Mouse (Mus musculus): ENCODE measurements at regions not wholly inside any gene's neighbourhood (a gene's known extent, or its start where the extent isn't known, plus 50 kb on each side); places are given as distances from the start of the nearest gene placed in this dataset.

GRCm38 (mm10) chr16:78015401-78015800 is 285.9 kb upstream of the Cxadr start:
- Histone ChIP-seq H3K4me3 (ENCODE audit: control insufficient read depth in 1 of 2, insufficient read depth in 1 of 2, low read depth in 2 of 2, low read length in 2 of 2) (no peak overlapping the region), H3K79me2 (ENCODE audit: control insufficient read depth, insufficient read depth, low read length, poor library complexity) (no peaks in the 10 kb centered on the region), H3K36me3 (ENCODE audit: control insufficient read depth in 1 of 2, insufficient read depth in 2 of 2, low read length in 2 of 2) (no peaks in the 10 kb centered on the region), H3K27ac (ENCODE audit: control insufficient read depth, low read depth, low read length) (no peak overlapping the region), H3K4me1 (ENCODE audit: control insufficient read depth in 1 of 2, insufficient read depth in 2 of 2, low read length in 2 of 2) (no peaks in the 10 kb centered on the region), H3K9ac (ENCODE audit: control insufficient read depth, low read depth, low read length, poor library complexity, severe bottlenecking) (no peak overlapping the region), H3K9me3 (replicated peaks; ENCODE audit: insufficient read depth, low read length) (no peaks in the 10 kb centered on the region), H3K27me3 (ENCODE audit: control insufficient read depth in 1 of 2, insufficient read depth in 2 of 2, low read length in 2 of 2) (no peaks in the 10 kb centered on the region)
- TF ChIP-seq MAFK (IDR thresholded peaks at IDR 0.05; ENCODE audit: borderline replicate concordance, low read depth, low read length) = no peak
- no peak for TF ChIP-seq POLR2A (IDR thresholded peaks at IDR 0.05; ENCODE audit: control insufficient read depth in 1 of 2, insufficient read depth in 1 of 2, low read depth in 1 of 2, low read length in 2 of 2, poor library complexity in 1 of 2)
- no peak for TF ChIP-seq MXI1 (IDR thresholded peaks at IDR 0.05; ENCODE audit: low read depth, low read length)
- TF ChIP-seq GABPA (IDR thresholded peaks at IDR 0.05; ENCODE audit: low read depth, low read length) = no peak
- TF ChIP-seq CTCF (IDR thresholded peaks at IDR 0.05 in 2 of 3, conservative IDR thresholded peaks at IDR 0.05 in 1 of 3; ENCODE audit: control insufficient read depth in 1 of 3, insufficient read depth in 1 of 3, low read depth in 2 of 3, low read length in 3 of 3, poor library complexity in 1 of 3, severe bottlenecking in 1 of 3) = no peak
- no peak for TF ChIP-seq BHLHE40 (IDR thresholded peaks at IDR 0.05; ENCODE audit: borderline replicate concordance, low read depth, low read length)
- TF ChIP-seq TBP (IDR thresholded peaks at IDR 0.05; ENCODE audit: low read depth, low read length) = no peak
- no peak for TF ChIP-seq ZNF384 (IDR thresholded peaks at IDR 0.05; ENCODE audit: low read depth, low read length)
- no peak for TF ChIP-seq GATA1 (IDR thresholded peaks at IDR 0.05; ENCODE audit: low read depth, low read length)
- TF ChIP-seq MAX (IDR thresholded peaks at IDR 0.05; ENCODE audit: low read length) = no peak
- TF ChIP-seq KAT2A (conservative IDR thresholded peaks at IDR 0.05; ENCODE audit: low read depth, low read length) = no peak
- no peak for TF ChIP-seq E2F4 (IDR thresholded peaks at IDR 0.05; ENCODE audit: borderline replicate concordance, low read depth, low read length)
- TF ChIP-seq MAZ (IDR thresholded peaks at IDR 0.05; ENCODE audit: low read depth, low read length) = no peak
- no peak for TF ChIP-seq RCOR1 (IDR thresholded peaks at IDR 0.05; ENCODE audit: low read depth, low read length)
- no peak for TF ChIP-seq ZC3H11A (IDR thresholded peaks at IDR 0.05; ENCODE audit: low read depth, low read length)
- no peak for TF ChIP-seq POLR2AphosphoS5 (IDR thresholded peaks at IDR 0.05; ENCODE audit: borderline replicate concordance, low read depth, low read length)
- TF ChIP-seq SMC3 (IDR thresholded peaks at IDR 0.05; ENCODE audit: low read depth, low read length) = no peak
- no peak for TF ChIP-seq TAL1 (IDR thresholded peaks at IDR 0.05; ENCODE audit: low read length)
- DNase-seq (ENCODE audit: low read depth, low spot score) = no peak

DNA sequence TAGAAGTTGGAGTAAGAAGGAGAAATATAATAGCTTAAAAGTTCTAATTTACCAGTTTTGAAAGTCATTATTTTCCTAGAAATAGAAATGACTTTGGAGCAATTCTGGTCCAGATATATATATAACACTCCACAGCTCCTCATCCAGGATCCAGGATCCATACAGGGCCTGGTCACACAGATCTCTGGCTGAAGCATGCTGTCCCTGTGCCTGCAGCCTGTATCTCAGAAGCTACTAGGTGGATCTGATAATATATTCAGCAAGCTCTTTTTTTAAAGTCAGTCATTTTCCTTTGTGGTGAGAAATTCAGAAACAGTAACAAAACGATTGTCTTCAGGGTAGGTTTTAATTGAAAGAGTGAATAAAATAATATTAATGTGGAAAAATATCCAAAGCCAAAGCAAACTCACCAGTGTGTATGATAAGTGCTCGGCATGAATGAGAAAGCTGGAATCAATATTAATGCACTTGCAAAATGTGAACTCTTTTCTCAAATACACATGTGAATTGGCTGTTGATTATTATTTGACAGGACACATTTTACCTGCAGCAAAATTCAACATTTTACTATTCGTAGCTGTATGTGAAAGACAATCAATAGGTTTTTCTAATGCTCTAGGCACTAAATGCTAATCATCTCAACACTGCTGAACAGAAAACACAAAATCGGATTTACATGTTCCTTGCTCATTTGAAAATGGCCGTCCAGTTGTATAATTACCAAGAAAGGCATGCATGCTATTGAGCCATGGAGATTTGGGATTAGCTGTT is 288.1 kb upstream of the Cxadr start:
- DNase-seq (ENCODE audit: low read depth, low spot score) = no peak
- no peak overlapping the region for H3K9ac ChIP-seq (ENCODE audit: control insufficient read depth, low read depth, low read length, poor library complexity, severe bottlenecking)
- H3K9me3 ChIP-seq (replicated peaks; ENCODE audit: insufficient read depth, low read length) = no peaks in the 10 kb centered on the region
- no peaks in the 10 kb centered on the region for H3K36me3 ChIP-seq (ENCODE audit: control insufficient read depth in 1 of 2, insufficient read depth in 2 of 2, low read length in 2 of 2)
- TF ChIP-seq ETS1 (IDR thresholded peaks at IDR 0.05; ENCODE audit: low read depth, low read length) = no peak
- no peak for TF ChIP-seq MYC (IDR thresholded peaks at IDR 0.05; ENCODE audit: low read depth, low read length)
- no peak for TF ChIP-seq ELF1 (IDR thresholded peaks at IDR 0.05; ENCODE audit: low read depth, low read length)
- no peak for TF ChIP-seq EP300 (IDR thresholded peaks at IDR 0.05; ENCODE audit: low read depth in 1 of 2, low read length in 2 of 2)
- TF ChIP-seq ZNF384 (IDR thresholded peaks at IDR 0.05; ENCODE audit: low read depth, low read length) = no peak
- no peak for TF ChIP-seq TCF12 (IDR thresholded peaks at IDR 0.05; ENCODE audit: low read depth, low read length)
- TF ChIP-seq MYB (IDR thresholded peaks at IDR 0.05; ENCODE audit: low read depth, low read length) = no peak
- no peak for TF ChIP-seq CHD1 (IDR thresholded peaks at IDR 0.05; ENCODE audit: low read depth, low read length)
- no peak for TF ChIP-seq TBP (IDR thresholded peaks at IDR 0.05; ENCODE audit: low read depth, low read length)
- no peak for TF ChIP-seq MXI1 (IDR thresholded peaks at IDR 0.05; ENCODE audit: low read depth, low read length)
- no peak for TF ChIP-seq SIN3A (IDR thresholded peaks at IDR 0.05; ENCODE audit: low read length)
- no peak for TF ChIP-seq E2F4 (IDR thresholded peaks at IDR 0.05; ENCODE audit: borderline replicate concordance, low read depth, low read length)
- no peak for TF ChIP-seq CTCF (IDR thresholded peaks at IDR 0.05 in 2 of 3, conservative IDR thresholded peaks at IDR 0.05 in 1 of 3; ENCODE audit: control insufficient read depth in 1 of 3, insufficient read depth in 1 of 3, low read depth in 2 of 3, low read length in 3 of 3, poor library complexity in 1 of 3, severe bottlenecking in 1 of 3)
- no peak for TF ChIP-seq SMC3 (IDR thresholded peaks at IDR 0.05; ENCODE audit: low read depth, low read length)
- no peak for TF ChIP-seq ZC3H11A (IDR thresholded peaks at IDR 0.05; ENCODE audit: low read depth, low read length)
- no peak for TF ChIP-seq ZKSCAN1 (IDR thresholded peaks at IDR 0.05; ENCODE audit: low read depth, low read length)
- TF ChIP-seq CHD2 (IDR thresholded peaks at IDR 0.05; ENCODE audit: low read length) = no peak
- TF ChIP-seq USF1 (IDR thresholded peaks at IDR 0.05; ENCODE audit: low read depth, low read length) = no peak
- H3K27ac ChIP-seq (ENCODE audit: control insufficient read depth, low read depth, low read length) = no peak overlapping the region
- no peaks in the 10 kb centered on the region for H3K79me2 ChIP-seq (ENCODE audit: control insufficient read depth, insufficient read depth, low read length, poor library complexity)
- H3K4me1 ChIP-seq (ENCODE audit: control insufficient read depth in 1 of 2, insufficient read depth in 2 of 2, low read length in 2 of 2) = no peaks in the 10 kb centered on the region
- H3K27me3 ChIP-seq (ENCODE audit: control insufficient read depth in 1 of 2, insufficient read depth in 2 of 2, low read length in 2 of 2) = no peaks in the 10 kb centered on the region
- H3K4me3 ChIP-seq (ENCODE audit: control insufficient read depth in 1 of 2, insufficient read depth in 1 of 2, low read depth in 2 of 2, low read length in 2 of 2) = no peak overlapping the region
